Mouse (Mus musculus) gastrocnemius, adult 8-10 months (tissue): ENCODE results near the gene Myocd. TPM values are rescaled to one million over a fixed set of nuclear protein-coding genes. Genes with fewer than 3 reads are reported as not detected.

Experiments used
- DNase-seq, 2 experiments: peaks; one replicate each; pipeline ENCODE4 v3.0.0; 2022; ENCODE audit warnings: low spot score in 2 of 2
- total RNA-seq, 4 experiments: library from RNA; stranded (reverse); gene quantifications; 2 replicates each; pipeline ENCODE4 v1.2.4; 2022

Myocd gene
- total RNA-seq, 4 experiments from 2014 or later: 0.39 to 1.2 (median 0.92) TPM

DNA sequence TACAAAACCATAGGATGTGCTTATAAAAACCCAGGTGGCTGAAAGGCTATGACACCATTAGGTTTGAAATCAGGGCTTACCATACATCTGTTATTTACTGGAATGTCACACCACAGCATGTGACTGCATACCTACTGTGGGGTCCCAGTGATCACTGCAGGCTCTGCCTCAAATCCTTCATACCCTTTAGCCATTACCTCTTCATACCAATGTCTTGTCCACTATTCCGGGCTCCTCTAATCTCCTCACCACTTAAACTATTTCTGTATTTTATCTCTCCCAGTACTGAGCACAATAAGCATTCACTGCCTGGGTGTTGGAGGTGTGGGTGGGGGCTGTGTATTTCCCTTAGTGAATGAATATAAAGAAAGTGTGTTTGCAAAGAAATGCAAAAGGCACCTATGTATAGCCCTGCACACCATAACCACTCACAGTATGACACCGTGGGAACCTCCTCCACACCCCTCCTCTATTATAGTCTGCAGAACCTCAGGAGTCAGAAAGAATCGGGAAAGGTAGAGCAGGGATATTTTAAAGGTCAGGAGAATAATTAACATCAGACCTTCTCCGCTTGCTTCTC lies 126.9 kb downstream of the Myocd start:
- DNase-seq: no peak

DNA sequence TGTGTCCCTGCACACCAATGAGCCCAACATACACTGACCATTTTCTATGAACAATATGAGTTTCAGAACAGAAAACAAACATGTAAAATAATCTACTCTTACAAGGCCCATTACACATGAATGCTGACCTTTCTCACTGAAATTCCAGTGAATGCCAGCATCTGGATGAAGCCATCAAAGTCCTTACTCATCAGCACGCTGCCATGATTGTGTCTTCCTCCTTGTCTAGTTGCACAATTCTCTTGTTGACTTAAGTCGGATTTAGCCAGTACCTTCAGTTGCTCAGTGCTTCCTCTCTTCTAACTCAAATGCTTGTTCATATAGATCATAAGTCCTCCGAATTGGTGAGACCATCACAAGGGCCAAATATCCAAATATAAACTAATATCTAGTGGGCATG lies 130.8 kb downstream of the Myocd start:
- DNase-seq: no peak

DNA sequence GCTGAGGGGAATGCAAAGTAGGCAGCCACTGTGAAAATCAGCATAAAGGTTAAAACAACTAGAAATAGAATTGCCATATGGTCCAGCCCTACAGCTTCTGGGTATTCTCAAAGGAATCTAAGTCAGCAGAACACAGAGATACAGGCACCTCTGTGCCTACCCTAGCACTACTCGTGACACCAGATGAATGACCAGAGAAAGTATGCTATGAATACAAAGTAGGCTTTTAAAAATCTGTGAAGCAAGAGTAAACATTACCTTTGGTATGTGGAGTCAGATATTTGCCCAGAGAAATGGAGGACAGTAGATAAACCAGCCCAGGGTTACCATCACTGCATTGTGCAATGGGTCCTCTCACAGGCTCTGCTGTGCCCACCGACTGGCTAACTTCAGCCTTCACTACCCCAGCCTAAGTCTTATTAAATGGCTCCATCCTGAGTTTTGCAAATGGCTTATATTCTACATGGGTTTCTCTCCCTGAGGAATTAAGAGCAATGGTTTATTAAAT lies 132.6 kb downstream of the Myocd start:
- DNase-seq: no peak

DNA sequence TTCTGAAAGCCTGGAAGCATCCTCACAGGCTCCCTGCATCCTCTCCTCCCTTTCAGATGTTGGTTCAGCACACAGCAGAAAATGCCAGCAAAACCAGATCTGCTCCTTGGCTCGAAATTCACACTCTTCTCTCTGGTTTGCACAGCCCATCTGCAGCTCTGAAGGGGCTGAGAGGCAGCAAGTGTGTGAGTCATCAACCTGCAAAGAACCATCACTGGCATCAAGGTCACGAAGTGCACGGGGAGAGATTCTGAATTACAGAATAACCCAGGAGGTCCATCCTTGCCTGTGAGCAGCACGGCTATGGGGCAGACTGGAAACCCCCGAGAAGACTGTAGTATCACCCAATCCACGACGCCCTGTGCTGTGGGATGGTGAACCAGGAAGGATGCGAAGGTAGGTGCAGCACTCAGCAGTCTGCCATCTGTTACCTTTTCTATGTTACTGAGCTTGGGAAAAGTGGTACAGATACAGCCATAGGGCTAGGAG lies 134.5 kb downstream of the Myocd start:
- DNase-seq: no peak

DNA sequence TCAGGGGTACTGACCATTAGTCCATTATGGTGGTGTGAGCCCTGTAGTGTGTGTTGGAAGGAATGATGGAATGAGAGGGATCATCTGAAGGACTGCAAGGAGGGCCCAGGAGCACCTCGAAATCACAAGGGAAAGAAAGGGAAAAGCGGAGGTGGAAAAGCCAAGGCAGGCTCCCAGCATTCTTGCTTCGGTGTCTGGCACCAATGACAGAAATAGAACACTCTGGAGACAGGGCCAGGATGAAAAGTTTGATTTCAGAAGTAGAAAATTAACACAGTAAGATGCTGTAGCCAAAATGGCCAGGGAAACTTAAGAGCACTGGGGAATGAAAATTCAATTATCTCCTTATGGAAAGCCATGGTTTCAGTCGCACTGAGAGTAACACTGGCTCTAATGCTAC lies 136.1 kb downstream of the Myocd start:
- no peak for DNase-seq

DNA sequence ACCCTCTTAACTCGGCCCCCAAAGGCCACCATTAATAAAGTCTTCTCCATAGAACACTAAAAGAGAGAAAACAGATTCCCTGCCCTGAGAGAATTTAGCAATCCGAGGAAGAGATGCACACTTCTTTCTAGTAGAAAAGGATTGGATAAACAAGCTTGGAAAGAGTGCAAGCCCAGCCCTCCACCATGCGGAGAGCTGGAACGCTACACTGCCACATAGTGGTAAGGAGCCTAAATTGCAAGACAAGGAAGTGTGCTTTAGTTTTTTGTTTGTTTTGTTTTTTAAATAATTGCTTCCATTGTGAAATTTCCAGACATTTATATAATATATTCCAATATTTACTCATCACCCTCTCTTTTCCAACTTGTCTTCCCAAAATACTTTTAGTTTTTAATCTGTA lies 140.7 kb downstream of the Myocd start:
- no peak for DNase-seq

DNA sequence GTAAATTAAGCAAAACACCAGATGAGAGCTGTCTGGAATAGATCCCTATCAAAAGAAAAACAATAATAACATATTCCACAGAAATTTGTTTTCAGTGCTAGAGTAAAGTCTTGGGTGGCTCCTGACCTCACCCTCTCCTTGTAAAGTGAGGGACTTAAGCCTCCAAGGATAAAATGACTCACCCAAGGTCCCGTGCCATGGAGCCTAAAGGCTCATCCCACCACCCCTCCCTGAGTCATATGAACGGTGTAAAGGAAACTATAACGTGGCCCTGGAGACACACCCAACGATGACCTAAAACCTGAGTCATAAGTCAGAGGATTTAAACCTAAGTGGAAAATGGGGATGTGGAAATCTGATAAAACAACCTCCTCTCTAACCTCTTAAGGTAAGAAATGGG lies 141.1 kb downstream of the Myocd start:
- no peak for DNase-seq

DNA sequence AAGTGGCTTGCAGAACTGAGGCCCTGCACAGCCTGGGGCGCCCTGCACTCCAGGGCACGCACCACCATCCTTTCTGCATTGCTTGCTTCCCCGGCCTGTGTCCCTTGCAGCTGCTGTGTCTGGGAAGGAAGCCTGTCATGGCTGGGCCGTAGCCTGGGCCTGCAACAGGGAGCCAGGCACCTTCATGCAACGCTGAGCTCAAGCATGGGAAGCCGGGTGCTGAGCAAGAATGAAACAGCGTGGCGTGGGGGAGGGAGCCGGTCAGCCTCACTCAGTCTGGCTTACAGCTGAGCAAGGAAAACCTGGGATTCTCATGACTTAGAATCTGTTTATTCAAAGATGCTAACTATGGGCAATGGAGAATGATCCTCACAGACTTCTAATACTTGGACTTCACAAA lies 143.2 kb downstream of the Myocd start:
- DNase-seq: no peak

Other genes starting within 250 kb of the Myocd start
- under 1 TPM in 1 of 4 experiments, not detected in 3; 0.22 TPM for gene 1700086D15Rik, start 110.1 kb downstream of the Myocd start, total RNA-seq
- 10 to 100 TPM in 3 of 4 experiments, 1 to 10 TPM in 1; 8.4 to 11.2 (median 10.9) TPM for gene Arhgap44, start 107.0 kb downstream of the Myocd start, total RNA-seq